Mouse (Mus musculus) MEL (cell line): Measurements from ENCODE around the gene Gmpr2. TPM values are rescaled to one million over a fixed set of nuclear protein-coding genes. Genes with fewer than 3 reads are reported as not detected.

Source experiments
- DNase-seq: peaks from one replicate; pipeline ENCODE4 v3.0.0; 2011; ENCODE audit warnings: low read depth, low spot score
- H3K27ac ChIP-seq: 2 replicates; pipeline ENCODE4 v1.5.1; 2012; ENCODE audit warnings: low read depth, mild to moderate bottlenecking, control low read depth, low read length, moderate library complexity; ENCODE audit not compliant: control insufficient read depth
- H3K27me3 ChIP-seq, 2 experiments: fragments of 150-350 bp in 1 of 2; sonication (generic) in 1 of 2; 2 replicates each; pipeline ENCODE4 v1.6.1; 2012; ENCODE audit warnings: low read length in 2 of 2, mild to moderate bottlenecking in 2 of 2, improper control_type of control experiment in 1 of 2, moderate library complexity in 1 of 2; ENCODE audit not compliant: insufficient read depth in 2 of 2, control insufficient read depth in 1 of 2
- H3K36me3 ChIP-seq, 2 experiments: 2 replicates each; pipeline ENCODE4 v1.6.1; 2012 to 2014; ENCODE audit warnings: low read length in 2 of 2, improper control_type of control experiment in 1 of 2, inconsistent platforms in 1 of 2, mild to moderate bottlenecking in 1 of 2; ENCODE audit not compliant: insufficient read depth in 2 of 2, control insufficient read depth in 1 of 2
- H3K4me1 ChIP-seq, 2 experiments: fragments of 150-350 bp in 1 of 2; sonication (generic) in 1 of 2; 2 replicates each; pipeline ENCODE4 v1.6.1; 2012; ENCODE audit warnings: low read length in 2 of 2, improper control_type of control experiment in 1 of 2, mild to moderate bottlenecking in 1 of 2; ENCODE audit not compliant: insufficient read depth in 2 of 2, control insufficient read depth in 1 of 2
- H3K4me3 ChIP-seq, 2 experiments: fragments of 150-350 bp in 1 of 2; sonication (generic) in 1 of 2; 2 replicates each; pipeline ENCODE4 v1.5.1; 2012; ENCODE audit warnings: low read depth in 2 of 2, low read length in 2 of 2, mild to moderate bottlenecking in 2 of 2, moderate library complexity in 2 of 2, control low read depth in 1 of 2, improper control_type of control experiment in 1 of 2; ENCODE audit not compliant: control insufficient read depth in 1 of 2, insufficient read depth in 1 of 2
- H3K79me2 ChIP-seq: 2 replicates; pipeline ENCODE4 v1.6.1; 2012; ENCODE audit warnings: mild to moderate bottlenecking, low read length, moderate library complexity; ENCODE audit not compliant: control insufficient read depth, poor library complexity, insufficient read depth
- H3K9ac ChIP-seq: 2 replicates; pipeline ENCODE4 v1.6.1; 2012; ENCODE audit warnings: low read depth, mild to moderate bottlenecking, control low read depth, low read length, moderate library complexity; ENCODE audit not compliant: control insufficient read depth, poor library complexity, severe bottlenecking
- H3K9me3 ChIP-seq: fragments of 150-350 bp; sonication (generic); replicated peaks from 2 replicates; pipeline ENCODE4 v1.6.1; 2012; ENCODE audit warnings: mild to moderate bottlenecking, low read length, improper control_type of control experiment, moderate library complexity; ENCODE audit not compliant: insufficient read depth
- BHLHE40 ChIP-seq: IDR thresholded peaks from 2 replicates; pipeline ENCODE4 v1.6.1; 2012; ENCODE audit warnings: low read depth, mild to moderate bottlenecking, inconsistent platforms, low read length, improper control_type of control experiment, borderline replicate concordance
- CHD1 ChIP-seq: IDR thresholded peaks from 2 replicates; pipeline ENCODE4 v1.6.1; 2012; ENCODE audit warnings: low read depth, mild to moderate bottlenecking, inconsistent platforms, low read length, improper control_type of control experiment
- CHD2 ChIP-seq: IDR thresholded peaks from 2 replicates; pipeline ENCODE4 v1.6.1; 2011; ENCODE audit warnings: low read length, improper control_type of control experiment
- CTCF ChIP-seq, 3 experiments: IDR thresholded peaks in 2 of 3; conservative IDR thresholded peaks in 1 of 3; 2 replicates each; pipeline ENCODE4 v1.5.1; 2011 to 2012; ENCODE audit warnings: low read length in 3 of 3, low read depth in 2 of 3, mild to moderate bottlenecking in 2 of 3, improper control_type of control experiment in 1 of 3, inconsistent platforms in 1 of 3, mixed read lengths in 1 of 3, moderate library complexity in 1 of 3; ENCODE audit not compliant: control insufficient read depth in 1 of 3, insufficient read depth in 1 of 3, poor library complexity in 1 of 3, severe bottlenecking in 1 of 3
- ELF1 ChIP-seq: IDR thresholded peaks from 2 replicates; pipeline ENCODE4 v1.6.1; 2014; ENCODE audit warnings: low read depth, mild to moderate bottlenecking, inconsistent platforms, low read length, improper control_type of control experiment, moderate library complexity
- HCFC1 ChIP-seq: IDR thresholded peaks from 2 replicates; pipeline ENCODE4 v1.6.1; 2012; ENCODE audit warnings: low read depth, mild to moderate bottlenecking, inconsistent platforms, low read length, improper control_type of control experiment, moderate library complexity
- JUND ChIP-seq: IDR thresholded peaks from 2 replicates; pipeline ENCODE4 v1.6.1; 2011; ENCODE audit warnings: low read depth, mild to moderate bottlenecking, improper control_type of control experiment, low read length
- KAT2A ChIP-seq: conservative IDR thresholded peaks from 2 replicates; pipeline ENCODE4 v1.6.1; 2012; ENCODE audit warnings: low read depth, low read length, improper control_type of control experiment, inconsistent platforms
- MAFK ChIP-seq: IDR thresholded peaks from 2 replicates; pipeline ENCODE4 v1.6.1; 2011; ENCODE audit warnings: low read depth, mild to moderate bottlenecking, low read length, improper control_type of control experiment, borderline replicate concordance
- MAX ChIP-seq: IDR thresholded peaks from 2 replicates; pipeline ENCODE4 v1.6.1; 2011; ENCODE audit warnings: low read length, improper control_type of control experiment
- MYC ChIP-seq: IDR thresholded peaks from 2 replicates; pipeline ENCODE4 v1.6.1; 2011; ENCODE audit warnings: low read depth, mild to moderate bottlenecking, low read length, improper control_type of control experiment, moderate library complexity
- POLR2A ChIP-seq, 2 experiments: IDR thresholded peaks; 2 replicates each; pipeline ENCODE4 v1.6.1; 2011 to 2012; ENCODE audit warnings: low read length in 2 of 2, mild to moderate bottlenecking in 2 of 2, control low read depth in 1 of 2, improper control_type of control experiment in 1 of 2, low read depth in 1 of 2, moderate library complexity in 1 of 2; ENCODE audit not compliant: control insufficient read depth in 1 of 2, insufficient read depth in 1 of 2, poor library complexity in 1 of 2
- POLR2AphosphoS2 ChIP-seq: IDR thresholded peaks from 2 replicates; pipeline ENCODE4 v1.6.1; 2011; ENCODE audit warnings: low read length, improper control_type of control experiment
- RAD21 ChIP-seq: IDR thresholded peaks from 2 replicates; pipeline ENCODE4 v1.6.1; 2011; ENCODE audit warnings: mild to moderate bottlenecking, low read depth, low read length, improper control_type of control experiment
- RCOR1 ChIP-seq: IDR thresholded peaks from 2 replicates; pipeline ENCODE4 v1.6.1; 2012; ENCODE audit warnings: low read depth, mild to moderate bottlenecking, inconsistent platforms, low read length, improper control_type of control experiment
- TAL1 ChIP-seq: IDR thresholded peaks from 2 replicates; pipeline ENCODE4 v1.6.1; 2012; ENCODE audit warnings: mild to moderate bottlenecking, inconsistent platforms, low read length, moderate library complexity, mixed read lengths
- TBP ChIP-seq: IDR thresholded peaks from 2 replicates; pipeline ENCODE4 v1.8.0; 2011; ENCODE audit warnings: low read depth, low read length, improper control_type of control experiment
- TCF12 ChIP-seq: IDR thresholded peaks from 2 replicates; pipeline ENCODE4 v1.6.1; 2014; ENCODE audit warnings: low read depth, mild to moderate bottlenecking, inconsistent platforms, low read length, improper control_type of control experiment, moderate library complexity
- USF1 ChIP-seq: IDR thresholded peaks from 2 replicates; pipeline ENCODE4 v1.6.1; 2014; ENCODE audit warnings: low read depth, mild to moderate bottlenecking, inconsistent platforms, low read length, improper control_type of control experiment, moderate library complexity
- ZC3H11A ChIP-seq: IDR thresholded peaks from 2 replicates; pipeline ENCODE4 v1.6.1; 2012; ENCODE audit warnings: low read depth, mild to moderate bottlenecking, inconsistent platforms, low read length, improper control_type of control experiment
- ZKSCAN1 ChIP-seq: IDR thresholded peaks from 2 replicates; pipeline ENCODE4 v1.6.1; 2012; ENCODE audit warnings: low read depth, mild to moderate bottlenecking, inconsistent platforms, low read length, improper control_type of control experiment, moderate library complexity
- ZMIZ1 ChIP-seq: IDR thresholded peaks from 2 replicates; pipeline ENCODE4 v1.6.1; 2012; ENCODE audit warnings: low read depth, mild to moderate bottlenecking, inconsistent platforms, low read length, improper control_type of control experiment, moderate library complexity
- ZNF384 ChIP-seq: IDR thresholded peaks from 2 replicates; pipeline ENCODE4 v1.6.1; 2012; ENCODE audit warnings: low read depth, mild to moderate bottlenecking, inconsistent platforms, low read length, improper control_type of control experiment
- polyA plus RNA-seq, 2 experiments: library from polyadenylated mRNA; stranded (reverse) in 1 of 2; unstranded in 1 of 2; fragments of >175 nt in 1 of 2; fragments of >200 nt in 1 of 2; gene quantifications; 2 replicates each; pipeline versions ENCODE4 v1.2.1 to v1.2.4; 2012; ENCODE audit warnings: low replicate concordance in 2 of 2, low read depth in 1 of 2; ENCODE audit not compliant: insufficient read length in 2 of 2, insufficient read depth in 1 of 2, missing spikeins in 1 of 2
- total RNA-seq: library from RNA; depleted of rRNA; stranded (reverse); fragments of 300-350 nt; gene quantifications from 2 replicates; pipeline ENCODE4 v1.2.3, GENCODE M21; 2012

The Gmpr2 gene
- total and polyA plus RNA-seq, 3 experiments, result 22.3 to 28.8 TPM; not detected in 1

GRCm38 (mm10) chr14:55672741-55673060, 960 bp downstream of the Gmpr2 start:
- Histone ChIP-seq H3K9me3 (no peaks in the 10 kb centered on the region), H3K36me3 (peaks cover 2 to 33% of the 10 kb centered on the region in 2 experiments; a peak in 3 of 4 replicates), H3K4me3 (peak overlapping the region; percentile 63 to 69), H3K4me1 (peaks cover 4 to 12% of the 10 kb centered on the region in 2 experiments; a peak in 3 of 4 replicates), H3K9ac (peak overlapping the region; percentile 71), H3K27me3 (no peaks in the 10 kb centered on the region), H3K79me2 (peaks cover 29% of the 10 kb centered on the region), H3K27ac (peak overlapping the region; percentile 78)
- TF ChIP-seq MAX, result no peak
- no peak for TF ChIP-seq MAFK
- TF ChIP-seq KAT2A, result no peak
- no peak for DNase-seq

GRCm38 (mm10) chr14:55677615-55678014, 5.9 kb downstream of the Gmpr2 start:
- peaks cover 6 to 20% of the 10 kb centered on the region in 2 experiments for H3K36me3 ChIP-seq
- H3K4me1 ChIP-seq, result peaks cover 3 to 6% of the 10 kb centered on the region in 2 experiments; a peak in 3 of 4 replicates

DNA sequence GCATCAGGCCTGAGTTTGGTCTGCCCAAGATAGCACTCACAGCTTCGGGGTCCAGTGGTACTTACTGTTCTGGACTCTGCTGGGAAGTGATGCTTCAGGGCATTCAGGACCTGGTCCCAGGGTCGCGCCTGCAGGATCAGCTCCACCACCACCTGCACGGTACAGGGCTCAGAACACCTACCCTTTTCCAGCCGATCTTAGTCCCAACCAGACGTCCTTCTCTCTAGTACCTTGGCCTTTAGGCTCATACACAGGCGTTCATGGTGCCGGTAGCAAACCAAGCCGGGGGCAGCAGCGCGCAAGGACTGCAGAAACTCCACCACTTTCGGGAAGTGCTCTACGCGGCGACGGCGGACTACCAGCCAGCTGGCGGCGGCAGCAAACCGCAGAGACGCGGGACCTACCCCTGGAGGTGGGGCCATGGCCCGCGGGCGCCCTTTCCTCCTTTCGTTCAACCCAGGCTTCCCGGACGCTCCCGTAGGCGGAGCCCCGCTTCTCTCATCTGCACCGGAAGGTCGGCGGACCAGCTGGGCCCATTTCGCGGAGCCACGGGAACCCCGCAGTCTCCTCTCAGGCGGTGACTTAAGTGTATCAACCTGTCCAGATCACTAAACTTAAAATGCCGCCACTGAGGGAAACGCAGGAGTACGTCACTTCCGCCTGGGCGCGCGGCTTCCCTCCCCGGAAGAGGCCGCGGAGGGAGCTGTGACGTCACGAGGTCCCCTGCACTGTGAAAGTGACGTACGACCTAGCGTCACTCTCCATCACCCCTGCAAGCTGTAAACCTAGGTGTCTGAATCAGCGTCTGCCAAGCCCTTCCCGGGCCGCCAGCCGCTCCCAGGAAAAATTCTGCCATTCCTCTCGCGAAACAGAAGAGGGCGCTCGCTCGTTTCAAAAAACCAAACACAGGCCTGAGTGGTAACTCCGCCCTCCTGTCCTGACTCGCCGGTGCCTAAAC, 9.7 kb downstream of the Gmpr2 start, which contains the start of gene Tinf2:
Gene Tinf2 (minus strand): TSS at position 661 of the 958 bp plus-strand sequence.
- H3K79me2 ChIP-seq, result peaks cover 13% of the 10 kb centered on the region
- H3K4me1 ChIP-seq, result peaks cover 0 to 6% of the 10 kb centered on the region in 2 experiments; a peak in 3 of 4 replicates
- H3K27me3 ChIP-seq, result no peaks in the 10 kb centered on the region
- peak within 1 kb of the TSS; percentile 88 for H3K9ac ChIP-seq
- no peaks in the 10 kb centered on the region for H3K9me3 ChIP-seq
- H3K27ac ChIP-seq, result peak within 1 kb of the TSS; percentile 93
- H3K36me3 ChIP-seq, result peaks cover 6 to 11% of the 10 kb centered on the region in 2 experiments
- peak; percentile 99 for DNase-seq
- peak within 1 kb of the TSS; percentile 76 to 83 for H3K4me3 ChIP-seq
- TF ChIP-seq ZMIZ1 (peak; percentile 78), POLR2A (IDR thresholded peaks at IDR 0.05; ENCODE audit: control insufficient read depth in 1 of 2, insufficient read depth in 1 of 2, low read depth in 1 of 2, low read length in 2 of 2, poor library complexity in 1 of 2) (peak; percentile 80 to 90; a peak in 3 of 4 replicates), TCF12 (peak; percentile 37; the same call in 1 of the 2 replicates), TBP (0 out of 2 replicates have a peak, but pooled peaks have one; percentile 51), USF1 (peak; percentile 48; the same call in 1 of the 2 replicates), ZKSCAN1 (no peak), ZNF384 (no peak), ZC3H11A (peak; percentile 93), HCFC1 (peak; percentile 84), RCOR1 (peak; percentile 82), CTCF (IDR thresholded peaks at IDR 0.05 in 2 of 3, conservative IDR thresholded peaks at IDR 0.05 in 1 of 3; ENCODE audit: control insufficient read depth in 1 of 3, insufficient read depth in 1 of 3, low read depth in 2 of 3, low read length in 3 of 3, poor library complexity in 1 of 3, severe bottlenecking in 1 of 3) (peak; percentile 53 to 96 (median 86); a peak in 5 of 6 replicates), TAL1 (no peak), CHD2 (no peak), KAT2A (no peak; the same call in 1 of the 2 replicates), ELF1 (peak; percentile 92), MYC (0 out of 2 replicates have a peak, but pooled peaks have one; percentile 10)

More at GRCm38 (mm10) chr14:55677615-55678014, 5.9 kb downstream of the Gmpr2 start:
- no peak overlapping the region for H3K4me3 ChIP-seq
- no peak for DNase-seq
- TF ChIP-seq MAFK (no peak), RCOR1 (no peak), HCFC1 (no peak), TCF12 (no peak), CHD1 (no peak), RAD21 (no peak), POLR2AphosphoS2 (no peak), ELF1 (no peak), CTCF (IDR thresholded peaks at IDR 0.05 in 2 of 3, conservative IDR thresholded peaks at IDR 0.05 in 1 of 3; ENCODE audit: control insufficient read depth in 1 of 3, insufficient read depth in 1 of 3, low read depth in 2 of 3, low read length in 3 of 3, poor library complexity in 1 of 3, severe bottlenecking in 1 of 3) (no peak), JUND (no peak), TAL1 (no peak), BHLHE40 (no peak), ZMIZ1 (no peak), MAX (no peak)
- no peak overlapping the region for H3K9ac ChIP-seq
- H3K27me3 ChIP-seq, result no peaks in the 10 kb centered on the region
- H3K79me2 ChIP-seq, result peaks cover 13% of the 10 kb centered on the region
- H3K27ac ChIP-seq, result no peak overlapping the region
- no peaks in the 10 kb centered on the region for H3K9me3 ChIP-seq
